Mouse (Mus musculus) MEL (cell line): ENCODE results near the gene Zfp185. TPM values are rescaled to one million over a fixed set of nuclear protein-coding genes. Genes with fewer than 3 reads are reported as not detected.

Experiments used
- DNase-seq: peaks from one replicate; pipeline ENCODE4 v3.0.0; 2011; ENCODE audit warnings: low read depth, low spot score
- H3K27ac ChIP-seq: 2 replicates; pipeline ENCODE4 v1.5.1; 2012; ENCODE audit warnings: low read depth, mild to moderate bottlenecking, control low read depth, low read length, moderate library complexity; ENCODE audit not compliant: control insufficient read depth
- H3K27me3 ChIP-seq, 2 experiments: fragments of 150-350 bp in 1 of 2; sonication (generic) in 1 of 2; 2 replicates each; pipeline ENCODE4 v1.6.1; 2012; ENCODE audit warnings: low read length in 2 of 2, mild to moderate bottlenecking in 2 of 2, improper control_type of control experiment in 1 of 2, moderate library complexity in 1 of 2; ENCODE audit not compliant: insufficient read depth in 2 of 2, control insufficient read depth in 1 of 2
- H3K36me3 ChIP-seq, 2 experiments: 2 replicates each; pipeline ENCODE4 v1.6.1; 2012 to 2014; ENCODE audit warnings: low read length in 2 of 2, improper control_type of control experiment in 1 of 2, inconsistent platforms in 1 of 2, mild to moderate bottlenecking in 1 of 2; ENCODE audit not compliant: insufficient read depth in 2 of 2, control insufficient read depth in 1 of 2
- H3K4me1 ChIP-seq, 2 experiments: fragments of 150-350 bp in 1 of 2; sonication (generic) in 1 of 2; 2 replicates each; pipeline ENCODE4 v1.6.1; 2012; ENCODE audit warnings: low read length in 2 of 2, improper control_type of control experiment in 1 of 2, mild to moderate bottlenecking in 1 of 2; ENCODE audit not compliant: insufficient read depth in 2 of 2, control insufficient read depth in 1 of 2
- H3K4me3 ChIP-seq, 2 experiments: fragments of 150-350 bp in 1 of 2; sonication (generic) in 1 of 2; 2 replicates each; pipeline ENCODE4 v1.5.1; 2012; ENCODE audit warnings: low read depth in 2 of 2, low read length in 2 of 2, mild to moderate bottlenecking in 2 of 2, moderate library complexity in 2 of 2, control low read depth in 1 of 2, improper control_type of control experiment in 1 of 2; ENCODE audit not compliant: control insufficient read depth in 1 of 2, insufficient read depth in 1 of 2
- H3K79me2 ChIP-seq: 2 replicates; pipeline ENCODE4 v1.6.1; 2012; ENCODE audit warnings: mild to moderate bottlenecking, low read length, moderate library complexity; ENCODE audit not compliant: control insufficient read depth, poor library complexity, insufficient read depth
- H3K9ac ChIP-seq: 2 replicates; pipeline ENCODE4 v1.6.1; 2012; ENCODE audit warnings: low read depth, mild to moderate bottlenecking, control low read depth, low read length, moderate library complexity; ENCODE audit not compliant: control insufficient read depth, poor library complexity, severe bottlenecking
- H3K9me3 ChIP-seq: fragments of 150-350 bp; sonication (generic); replicated peaks from 2 replicates; pipeline ENCODE4 v1.6.1; 2012; ENCODE audit warnings: mild to moderate bottlenecking, low read length, improper control_type of control experiment, moderate library complexity; ENCODE audit not compliant: insufficient read depth
- BHLHE40 ChIP-seq: IDR thresholded peaks from 2 replicates; pipeline ENCODE4 v1.6.1; 2012; ENCODE audit warnings: low read depth, mild to moderate bottlenecking, inconsistent platforms, low read length, improper control_type of control experiment, borderline replicate concordance
- CHD1 ChIP-seq: IDR thresholded peaks from 2 replicates; pipeline ENCODE4 v1.6.1; 2012; ENCODE audit warnings: low read depth, mild to moderate bottlenecking, inconsistent platforms, low read length, improper control_type of control experiment
- CTCF ChIP-seq, 3 experiments: IDR thresholded peaks in 2 of 3; conservative IDR thresholded peaks in 1 of 3; 2 replicates each; pipeline ENCODE4 v1.5.1; 2011 to 2012; ENCODE audit warnings: low read length in 3 of 3, low read depth in 2 of 3, mild to moderate bottlenecking in 2 of 3, improper control_type of control experiment in 1 of 3, inconsistent platforms in 1 of 3, mixed read lengths in 1 of 3, moderate library complexity in 1 of 3; ENCODE audit not compliant: control insufficient read depth in 1 of 3, insufficient read depth in 1 of 3, poor library complexity in 1 of 3, severe bottlenecking in 1 of 3
- E2F4 ChIP-seq: IDR thresholded peaks from 2 replicates; pipeline ENCODE4 v1.6.1; 2011; ENCODE audit warnings: low read depth, low read length, improper control_type of control experiment, borderline replicate concordance
- ELF1 ChIP-seq: IDR thresholded peaks from 2 replicates; pipeline ENCODE4 v1.6.1; 2014; ENCODE audit warnings: low read depth, mild to moderate bottlenecking, inconsistent platforms, low read length, improper control_type of control experiment, moderate library complexity
- EP300 ChIP-seq, 2 experiments: IDR thresholded peaks; 2 replicates each; pipeline ENCODE4 v1.6.1; 2011; ENCODE audit warnings: improper control_type of control experiment in 2 of 2, low read length in 2 of 2, low read depth in 1 of 2, mild to moderate bottlenecking in 1 of 2
- GABPA ChIP-seq: IDR thresholded peaks from 2 replicates; pipeline ENCODE4 v1.6.1; 2012; ENCODE audit warnings: low read depth, mild to moderate bottlenecking, inconsistent platforms, low read length, improper control_type of control experiment, moderate library complexity
- GATA1 ChIP-seq: IDR thresholded peaks from 2 replicates; pipeline ENCODE4 v1.6.1; 2011; ENCODE audit warnings: low read depth, low read length, improper control_type of control experiment
- HCFC1 ChIP-seq: IDR thresholded peaks from 2 replicates; pipeline ENCODE4 v1.6.1; 2012; ENCODE audit warnings: low read depth, mild to moderate bottlenecking, inconsistent platforms, low read length, improper control_type of control experiment, moderate library complexity
- JUND ChIP-seq: IDR thresholded peaks from 2 replicates; pipeline ENCODE4 v1.6.1; 2011; ENCODE audit warnings: low read depth, mild to moderate bottlenecking, improper control_type of control experiment, low read length
- MAFK ChIP-seq: IDR thresholded peaks from 2 replicates; pipeline ENCODE4 v1.6.1; 2011; ENCODE audit warnings: low read depth, mild to moderate bottlenecking, low read length, improper control_type of control experiment, borderline replicate concordance
- MAX ChIP-seq: IDR thresholded peaks from 2 replicates; pipeline ENCODE4 v1.6.1; 2011; ENCODE audit warnings: low read length, improper control_type of control experiment
- MXI1 ChIP-seq: IDR thresholded peaks from 2 replicates; pipeline ENCODE4 v1.6.1; 2011; ENCODE audit warnings: mild to moderate bottlenecking, low read depth, low read length, improper control_type of control experiment
- MYB ChIP-seq: IDR thresholded peaks from 2 replicates; pipeline ENCODE4 v1.6.1; 2011; ENCODE audit warnings: mild to moderate bottlenecking, low read depth, low read length, improper control_type of control experiment
- NRF1 ChIP-seq: IDR thresholded peaks from 2 replicates; pipeline ENCODE4 v1.6.1; 2014; ENCODE audit warnings: low read depth, mild to moderate bottlenecking, inconsistent platforms, low read length, improper control_type of control experiment, moderate library complexity; ENCODE audit not compliant: poor library complexity, insufficient read depth, severe bottlenecking
- POLR2A ChIP-seq, 2 experiments: IDR thresholded peaks; 2 replicates each; pipeline ENCODE4 v1.6.1; 2011 to 2012; ENCODE audit warnings: low read length in 2 of 2, mild to moderate bottlenecking in 2 of 2, control low read depth in 1 of 2, improper control_type of control experiment in 1 of 2, low read depth in 1 of 2, moderate library complexity in 1 of 2; ENCODE audit not compliant: control insufficient read depth in 1 of 2, insufficient read depth in 1 of 2, poor library complexity in 1 of 2
- POLR2AphosphoS2 ChIP-seq: IDR thresholded peaks from 2 replicates; pipeline ENCODE4 v1.6.1; 2011; ENCODE audit warnings: low read length, improper control_type of control experiment
- POLR2AphosphoS5 ChIP-seq: IDR thresholded peaks from 2 replicates; pipeline ENCODE4 v1.6.1; 2012; ENCODE audit warnings: low read depth, borderline replicate concordance, mild to moderate bottlenecking, inconsistent platforms, low read length, moderate library complexity, mixed read lengths
- RAD21 ChIP-seq: IDR thresholded peaks from 2 replicates; pipeline ENCODE4 v1.6.1; 2011; ENCODE audit warnings: mild to moderate bottlenecking, low read depth, low read length, improper control_type of control experiment
- TCF12 ChIP-seq: IDR thresholded peaks from 2 replicates; pipeline ENCODE4 v1.6.1; 2014; ENCODE audit warnings: low read depth, mild to moderate bottlenecking, inconsistent platforms, low read length, improper control_type of control experiment, moderate library complexity
- USF1 ChIP-seq: IDR thresholded peaks from 2 replicates; pipeline ENCODE4 v1.6.1; 2014; ENCODE audit warnings: low read depth, mild to moderate bottlenecking, inconsistent platforms, low read length, improper control_type of control experiment, moderate library complexity
- ZC3H11A ChIP-seq: IDR thresholded peaks from 2 replicates; pipeline ENCODE4 v1.6.1; 2012; ENCODE audit warnings: low read depth, mild to moderate bottlenecking, inconsistent platforms, low read length, improper control_type of control experiment
- ZNF384 ChIP-seq: IDR thresholded peaks from 2 replicates; pipeline ENCODE4 v1.6.1; 2012; ENCODE audit warnings: low read depth, mild to moderate bottlenecking, inconsistent platforms, low read length, improper control_type of control experiment
- polyA plus RNA-seq, 2 experiments: library from polyadenylated mRNA; stranded (reverse) in 1 of 2; unstranded in 1 of 2; fragments of >175 nt in 1 of 2; fragments of >200 nt in 1 of 2; gene quantifications; 2 replicates each; pipeline versions ENCODE4 v1.2.1 to v1.2.4; 2012; ENCODE audit warnings: low replicate concordance in 2 of 2, low read depth in 1 of 2; ENCODE audit not compliant: insufficient read length in 2 of 2, insufficient read depth in 1 of 2, missing spikeins in 1 of 2
- total RNA-seq: library from RNA; depleted of rRNA; stranded (reverse); fragments of 300-350 nt; gene quantifications from 2 replicates; pipeline ENCODE4 v1.2.3, GENCODE M21; 2012

The Zfp185 gene
- total and polyA plus RNA-seq, 3 experiments: 0.14 TPM; not detected in 2

- Histone ChIP-seq H3K4me1 (no peaks in the 10 kb centered on the region), H3K4me3 (no peak overlapping the region), H3K9ac (no peak overlapping the region), H3K9me3 (no peaks in the 10 kb centered on the region), H3K79me2 (no peaks in the 10 kb centered on the region), H3K36me3 (no peaks in the 10 kb centered on the region), H3K27me3 (no peaks in the 10 kb centered on the region), H3K27ac (no peak overlapping the region)
- no peak for TF ChIP-seq USF1
- no peak for TF ChIP-seq BHLHE40
- TF ChIP-seq ELF1: no peak
- no peak for TF ChIP-seq POLR2A (IDR thresholded peaks at IDR 0.05; ENCODE audit: control insufficient read depth in 1 of 2, insufficient read depth in 1 of 2, low read depth in 1 of 2, low read length in 2 of 2, poor library complexity in 1 of 2)
- no peak for TF ChIP-seq MYB
- no peak for TF ChIP-seq MAX
- no peak for TF ChIP-seq GABPA
- no peak for TF ChIP-seq CTCF (IDR thresholded peaks at IDR 0.05 in 2 of 3, conservative IDR thresholded peaks at IDR 0.05 in 1 of 3; ENCODE audit: control insufficient read depth in 1 of 3, insufficient read depth in 1 of 3, low read depth in 2 of 3, low read length in 3 of 3, poor library complexity in 1 of 3, severe bottlenecking in 1 of 3)
- no peak for TF ChIP-seq EP300 (IDR thresholded peaks at IDR 0.05; ENCODE audit: low read depth in 1 of 2, low read length in 2 of 2)
- no peak for DNase-seq
Measured at GRCm38 (mm10) chrX:72962743-72963142, 24.4 kb upstream of the Zfp185 start.

GRCm38 (mm10) chrX:72982831-72983230, 4.3 kb upstream of the Zfp185 start:
- H3K36me3 ChIP-seq: no peaks in the 10 kb centered on the region; a peak in 1 of 4 replicates
- no peaks in the 10 kb centered on the region for H3K27me3 ChIP-seq
- no peak overlapping the region for H3K4me3 ChIP-seq
- no peak overlapping the region for H3K27ac ChIP-seq
- TF ChIP-seq MAFK (no peak), CHD1 (no peak), POLR2AphosphoS5 (no peak), ZC3H11A (no peak), MXI1 (no peak), NRF1 (no peak), POLR2AphosphoS2 (no peak), E2F4 (no peak), USF1 (no peak), ELF1 (no peak), GABPA (no peak), POLR2A (IDR thresholded peaks at IDR 0.05; ENCODE audit: control insufficient read depth in 1 of 2, insufficient read depth in 1 of 2, low read depth in 1 of 2, low read length in 2 of 2, poor library complexity in 1 of 2) (no peak), RAD21 (no peak), JUND (no peak), HCFC1 (no peak), CTCF (IDR thresholded peaks at IDR 0.05 in 2 of 3, conservative IDR thresholded peaks at IDR 0.05 in 1 of 3; ENCODE audit: control insufficient read depth in 1 of 3, insufficient read depth in 1 of 3, low read depth in 2 of 3, low read length in 3 of 3, poor library complexity in 1 of 3, severe bottlenecking in 1 of 3) (no peak), GATA1 (no peak), TCF12 (no peak), ZNF384 (no peak), EP300 (IDR thresholded peaks at IDR 0.05; ENCODE audit: low read depth in 1 of 2, low read length in 2 of 2) (no peak)
- TF ChIP-seq, all 39 proteins: peak for 0
- peaks cover 0 to 3% of the 10 kb centered on the region in 2 experiments; a peak in 2 of 4 replicates for H3K4me1 ChIP-seq
- no peaks in the 10 kb centered on the region for H3K9me3 ChIP-seq
- no peak for DNase-seq
- H3K79me2 ChIP-seq: no peaks in the 10 kb centered on the region
- H3K9ac ChIP-seq: no peak overlapping the region
